Mouse (Mus musculus) spleen, postnatal 10 days (tissue): ENCODE data around the gene Camk1d.

Experiments used
- DNase-seq, 2 experiments: peaks; one replicate each; pipeline ENCODE4 v3.0.0; 2021 to 2022; ENCODE audit warnings: low spot score in 2 of 2

The Camk1d gene

GRCm38 (mm10) chr2:5714211-5715053 is at the start of gene Camk1d:
Gene Camk1d (minus strand): TSS chr2:5714515.
- peak; percentile 70 to 84 for DNase-seq

- no peak for DNase-seq
Measured at GRCm38 (mm10) chr2:5762031-5762430, 47.7 kb upstream of the Camk1d start.

- no peak for DNase-seq
Measured at GRCm38 (mm10) chr2:5760479-5761008, 46.2 kb upstream of the Camk1d start.

DNA sequence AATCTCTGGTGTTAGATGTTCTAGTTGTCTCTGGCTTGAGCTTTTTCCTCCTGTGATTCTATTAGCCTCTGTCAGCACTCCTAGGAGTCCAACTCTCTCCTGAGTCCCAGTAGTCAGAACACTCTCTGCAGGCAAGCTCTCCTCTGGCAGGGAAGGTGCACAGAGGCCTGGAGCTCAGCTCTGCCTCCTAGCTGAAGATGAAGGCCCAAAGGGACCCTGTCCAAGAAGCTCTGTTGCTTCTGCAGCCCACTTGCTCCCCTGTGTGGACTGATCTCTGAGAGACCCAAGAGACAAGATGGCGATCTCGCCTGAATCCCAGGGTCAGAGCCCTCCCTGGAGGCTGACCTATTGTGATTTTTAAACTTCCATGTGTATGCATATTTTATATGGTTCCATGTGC is 44.3 kb upstream of the Camk1d start:
- no peak for DNase-seq

GRCm38 (mm10) chr2:5750872-5751271 is 36.6 kb upstream of the Camk1d start:
- no peak for DNase-seq

GRCm38 (mm10) chr2:5749210-5749609 is 34.9 kb upstream of the Camk1d start:
- DNase-seq, result no peak

DNA sequence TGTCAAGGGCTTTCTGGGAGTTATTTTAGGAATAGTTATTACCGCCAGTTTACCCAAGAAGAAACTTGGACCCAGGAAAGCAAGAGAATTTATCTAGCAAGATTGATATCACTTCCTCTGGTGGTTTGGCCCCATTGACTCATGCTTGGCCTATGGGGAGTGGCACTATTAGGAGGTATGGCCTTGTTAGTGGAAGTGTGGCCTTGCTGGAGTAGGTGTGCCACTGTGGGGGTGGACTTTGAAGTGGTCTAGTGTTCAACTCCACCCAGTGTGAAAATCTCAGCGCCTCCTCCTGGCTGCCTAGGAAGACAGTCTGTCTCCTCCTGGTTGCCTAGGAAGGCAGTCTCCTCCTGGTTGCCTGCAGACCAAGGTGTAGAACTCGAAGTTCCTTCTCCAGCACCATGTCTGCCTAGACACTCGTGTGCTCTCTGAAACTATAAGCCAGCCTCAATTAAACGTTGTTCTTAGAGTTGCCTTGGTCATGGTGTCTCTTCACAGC is 33.3 kb upstream of the Camk1d start:
- no peak for DNase-seq

DNA sequence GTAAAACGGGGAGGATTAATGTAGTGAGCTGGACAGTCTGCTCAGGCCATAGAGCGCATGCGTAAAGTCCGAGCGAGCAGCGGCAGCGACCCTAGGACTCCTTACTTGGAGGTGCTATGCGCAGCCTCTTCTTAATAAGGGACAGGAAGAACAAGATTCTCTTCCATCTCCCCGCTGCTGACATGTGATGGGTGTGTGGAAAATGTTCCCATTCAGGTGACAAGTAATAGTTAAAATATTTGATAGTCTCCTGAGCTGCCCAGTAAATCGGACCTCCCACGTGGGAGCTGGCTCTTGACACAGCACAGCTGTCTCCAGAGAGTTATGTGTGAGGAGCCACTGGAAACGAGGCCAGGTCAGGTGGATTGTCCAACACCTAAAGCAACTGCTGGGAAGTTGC is 32.2 kb upstream of the Camk1d start:
- no peak for DNase-seq

- no peak for DNase-seq
Measured at GRCm38 (mm10) chr2:5743886-5744285, 29.6 kb upstream of the Camk1d start.

DNA sequence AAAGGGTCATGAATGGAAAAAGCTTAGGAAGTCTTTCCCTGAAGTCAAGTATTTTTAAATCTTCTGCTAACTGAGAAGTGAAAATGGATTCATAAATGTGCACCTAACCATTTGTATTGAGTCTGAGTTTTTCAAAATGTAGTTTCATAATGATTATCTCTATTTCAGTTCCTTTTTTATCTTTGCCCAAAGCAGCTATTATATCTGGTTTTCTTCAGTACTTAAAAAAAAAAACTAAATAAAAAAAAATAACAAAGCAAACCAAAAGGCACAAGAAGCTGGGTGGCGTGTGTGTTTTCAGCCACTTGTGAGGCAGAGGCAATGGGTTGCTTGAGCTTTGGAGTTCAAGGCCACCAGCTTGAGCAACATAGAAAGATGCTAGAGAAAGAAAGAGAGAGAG is 26.6 kb upstream of the Camk1d start:
- DNase-seq, result no peak

- DNase-seq, result no peak
Measured at GRCm38 (mm10) chr2:5735881-5736280, 21.6 kb upstream of the Camk1d start.

GRCm38 (mm10) chr2:5733300-5734085 is 19.2 kb upstream of the Camk1d start:
- DNase-seq, result no peak

- DNase-seq, result no peak
Measured at GRCm38 (mm10) chr2:5732047-5732446, 17.7 kb upstream of the Camk1d start.

GRCm38 (mm10) chr2:5730364-5730792 is 16.1 kb upstream of the Camk1d start:
- DNase-seq, result no peak

DNA sequence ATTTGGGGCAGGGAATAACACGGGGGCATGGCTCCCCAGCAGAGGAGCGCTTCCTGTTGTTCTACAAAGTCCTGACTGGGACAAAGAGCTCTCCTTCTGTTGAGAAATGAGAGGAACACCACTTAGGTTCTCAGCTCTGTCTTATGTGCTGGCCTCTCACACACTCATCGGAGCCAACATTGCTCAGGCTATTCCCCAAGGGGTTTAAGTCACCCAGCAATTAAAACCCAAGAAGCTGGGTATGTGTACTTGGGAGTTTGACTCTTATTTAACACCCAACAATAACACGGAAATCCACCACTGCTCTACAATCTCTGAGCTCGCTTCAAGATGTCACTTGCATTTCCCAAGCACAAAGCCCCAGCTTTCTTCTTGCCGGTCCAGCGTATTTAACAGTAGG is 15.6 kb upstream of the Camk1d start:
- DNase-seq, result no peak

DNA sequence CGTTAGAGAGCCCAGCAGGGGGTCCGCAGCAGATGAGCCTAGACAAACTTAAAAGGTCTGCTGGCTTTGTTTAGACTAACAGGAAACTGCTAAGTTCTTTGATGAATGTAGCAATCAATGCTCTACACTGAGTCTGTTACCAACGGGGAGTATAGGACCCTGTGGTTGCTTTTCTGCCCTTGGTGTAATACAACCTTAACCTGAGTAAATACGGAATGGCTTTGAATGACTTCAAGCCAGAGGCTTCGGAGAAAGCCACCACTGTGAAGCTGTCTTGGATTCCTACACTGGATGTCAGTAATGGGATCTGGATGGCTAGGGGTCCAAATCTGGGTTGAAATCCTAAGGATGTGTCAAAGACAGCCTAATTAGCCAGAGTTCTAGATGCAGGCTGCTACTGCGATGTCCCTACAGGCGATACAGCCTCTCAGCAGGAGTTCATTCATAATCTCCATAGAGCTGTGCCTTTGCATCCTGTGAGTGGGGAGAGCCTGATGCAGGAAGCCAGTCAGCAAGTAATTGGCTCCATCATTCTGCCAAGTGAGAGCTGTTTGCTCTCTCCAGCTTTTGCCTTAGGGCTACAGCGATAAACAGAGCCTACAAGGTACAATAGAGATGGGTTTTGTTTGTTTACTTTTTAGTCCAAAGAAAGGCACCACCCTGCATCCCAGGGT is 10.8 kb upstream of the Camk1d start:
- DNase-seq, result no peak

GRCm38 (mm10) chr2:5717675-5718074 is 3.4 kb upstream of the Camk1d start:
- DNase-seq, result peak in 1 of 2 experiments; percentile 21

DNA sequence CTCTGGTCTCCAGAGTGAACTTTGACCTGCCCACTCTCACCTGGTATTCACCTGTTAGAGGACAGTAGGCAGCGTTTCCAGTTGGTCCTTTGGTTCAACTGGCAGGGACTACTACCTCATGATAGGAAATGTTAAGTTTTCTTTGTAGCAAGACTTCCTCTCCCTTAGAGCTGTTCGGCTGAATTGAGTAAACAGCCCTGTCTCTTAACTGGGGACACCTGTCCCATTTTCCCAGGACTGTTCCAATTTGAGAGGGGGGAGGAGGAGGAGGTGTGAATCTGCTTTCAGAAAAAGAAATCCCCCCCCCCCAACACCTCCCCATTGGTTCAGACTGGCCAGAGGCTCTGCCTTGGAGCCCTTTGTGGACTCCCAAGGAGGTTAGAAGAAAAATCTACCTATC is 1.2 kb upstream of the Camk1d start:
- DNase-seq, result no peak

DNA sequence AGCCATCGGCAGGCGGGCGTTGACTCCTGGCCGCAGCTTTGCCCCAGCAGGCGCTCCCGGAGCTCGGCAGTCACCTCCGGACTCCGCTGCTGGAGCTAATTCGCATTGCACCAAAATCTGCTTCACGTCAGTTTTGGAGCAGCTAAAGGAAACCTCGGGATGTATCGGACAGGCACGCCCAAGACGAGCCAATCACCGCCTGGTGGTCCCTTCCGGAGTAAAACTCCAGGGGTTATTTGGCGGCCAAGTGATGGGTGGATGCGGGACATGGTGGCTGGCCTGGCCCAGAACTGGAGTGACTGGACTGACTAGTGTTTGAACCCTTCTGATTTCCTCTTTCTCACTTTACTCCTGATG is 717 bp upstream of the Camk1d start:
- no peak for DNase-seq

GRCm38 (mm10) chr2:5713325-5714210 is 747 bp downstream of the Camk1d start:
- peak; percentile 32 to 56 for DNase-seq

DNA sequence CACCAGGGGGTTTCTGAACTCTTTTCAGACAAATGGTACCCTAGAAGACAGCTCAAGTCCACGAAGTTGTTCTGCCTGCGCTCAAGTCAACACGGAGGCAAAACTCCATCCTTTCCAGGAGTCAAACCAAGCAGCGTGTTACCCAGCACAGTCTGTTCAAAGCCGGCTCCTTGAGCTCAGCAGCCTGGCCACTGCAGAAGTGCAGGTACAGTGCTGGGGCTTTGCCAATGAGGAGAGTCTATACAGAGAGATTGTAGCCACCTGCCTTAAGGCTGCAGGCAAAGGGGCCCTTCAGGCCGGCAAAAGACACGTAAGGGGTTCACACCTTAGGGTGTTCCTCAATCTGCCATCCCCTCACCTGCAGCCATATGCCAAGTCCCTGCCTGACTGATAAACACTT is 2.1 kb downstream of the Camk1d start:
- no peak for DNase-seq
